Mouse (Mus musculus): ENCODE results near the gene Gm13279.
"Not testable (repeated sequence)": the region's sequence is repeated elsewhere in the genome, so short reads cannot be mapped to it uniquely, and the experiment has no call there.

The Gm13279 gene

GRCm38 (mm10) chr4:88797097-88797496 is at the start of gene Gm13279:
TSS of gene Gm13279 (plus strand) at chr4:88797397.
- DNase-seq (ENCODE audit: low spot score), result not testable (repeated sequence)

GRCm38 (mm10) chr4:88749926-88750325 is 47.3 kb upstream of the Gm13279 start:
- no peak for DNase-seq (ENCODE audit: low spot score)

GRCm38 (mm10) chr4:88754818-88755340 is 42.3 kb upstream of the Gm13279 start, which contains the start of gene Gm13271:
TSS of gene Gm13271 (plus strand) at chr4:88754868.
- peak; percentile 80 for DNase-seq (ENCODE audit: low spot score)

- DNase-seq (ENCODE audit: low spot score), result not testable (repeated sequence)
Measured at GRCm38 (mm10) chr4:88756581-88757513, 40.4 kb upstream of the Gm13279 start.

GRCm38 (mm10) chr4:88757628-88758031 is 39.6 kb upstream of the Gm13279 start:
- peak; percentile 88 for DNase-seq (ENCODE audit: low spot score)

- not testable (repeated sequence) for DNase-seq (ENCODE audit: low spot score)
Measured at GRCm38 (mm10) chr4:88758751-88759150, 38.4 kb upstream of the Gm13279 start.

- DNase-seq (ENCODE audit: low spot score), result peak; percentile 56
Measured at GRCm38 (mm10) chr4:88759610-88760268, 37.5 kb upstream of the Gm13279 start, which contains the start of gene Gm13283. TSS of gene Gm13283 (plus strand) at chr4:88760119.

GRCm38 (mm10) chr4:88760431-88760830 is 36.8 kb upstream of the Gm13279 start:
- DNase-seq (ENCODE audit: low spot score), result peak; percentile 74

GRCm38 (mm10) chr4:88761776-88762175 is 35.4 kb upstream of the Gm13279 start:
- DNase-seq (ENCODE audit: low spot score), result peak; percentile 86

GRCm38 (mm10) chr4:88762341-88762740 is 34.9 kb upstream of the Gm13279 start:
- not testable (repeated sequence) for DNase-seq (ENCODE audit: low spot score)

- not testable (repeated sequence) for DNase-seq (ENCODE audit: low spot score)
Measured at GRCm38 (mm10) chr4:88763384-88764018, 33.7 kb upstream of the Gm13279 start.

- not testable (repeated sequence) for DNase-seq (ENCODE audit: low spot score)
Measured at GRCm38 (mm10) chr4:88773534-88773933, 23.7 kb upstream of the Gm13279 start, which contains the start of gene Gm13290. TSS of gene Gm13290 (plus strand) at chr4:88773834.

GRCm38 (mm10) chr4:88776622-88777021 is 20.6 kb upstream of the Gm13279 start, which contains the start of gene Gm13289:
TSS of gene Gm13289 (plus strand) at chr4:88776922.
- DNase-seq (ENCODE audit: low spot score), result not testable (repeated sequence)

GRCm38 (mm10) chr4:88779550-88779949 is 17.6 kb upstream of the Gm13279 start, which contains the start of gene Gm13272:
TSS of gene Gm13272 (plus strand) at chr4:88779850.
- DNase-seq (ENCODE audit: low spot score), result not testable (repeated sequence)

GRCm38 (mm10) chr4:88780320-88780719 is 16.9 kb upstream of the Gm13279 start:
- DNase-seq (ENCODE audit: low spot score), result not testable (repeated sequence)

- DNase-seq (ENCODE audit: low spot score), result not testable (repeated sequence)
Measured at GRCm38 (mm10) chr4:88781831-88782230, 15.4 kb upstream of the Gm13279 start, which contains the start of gene Ifnz. TSS of gene Ifnz (plus strand) at chr4:88782131.

- DNase-seq (ENCODE audit: low spot score), result not testable (repeated sequence)
Measured at GRCm38 (mm10) chr4:88782335-88782734, 14.9 kb upstream of the Gm13279 start.

- not testable (repeated sequence) for DNase-seq (ENCODE audit: low spot score)
Measured at GRCm38 (mm10) chr4:88785409-88785808, 11.8 kb upstream of the Gm13279 start, which contains the start of gene Gm13276. TSS of gene Gm13276 (plus strand) at chr4:88785709.

- peak; percentile 54 for DNase-seq (ENCODE audit: low spot score)
Measured at GRCm38 (mm10) chr4:88788402-88788801, 8.8 kb upstream of the Gm13279 start, which contains the start of gene Gm13277. TSS of gene Gm13277 (plus strand) at chr4:88788632.

- not testable (repeated sequence) for DNase-seq (ENCODE audit: low spot score)
Measured at GRCm38 (mm10) chr4:88791250-88791649, 5.9 kb upstream of the Gm13279 start, which contains the start of gene Gm13278. TSS of gene Gm13278 (plus strand) at chr4:88791550.

All from testis, postnatal 10 days (tissue).